Mouse (Mus musculus) liver, embryonic 13.5 days (tissue): Measurements from ENCODE around the gene Plxdc1. TPM values are rescaled to one million over a fixed set of nuclear protein-coding genes. Genes with fewer than 3 reads are reported as not detected.

Experiments used
- ATAC-seq: fragments of 200-750 bp; cut with Nextera tagmentation; 2 replicates; pipeline ENCODE4 v1.8.0; 2017; ENCODE audit warnings: low read depth, mild to moderate bottlenecking, moderate number of reproducible peaks, moderate library complexity
- DNase-seq: peaks from one replicate; pipeline ENCODE4 v3.0.0; 2022
- H3K27ac ChIP-seq: fragments of 300-500 bp; sonication (generic); 2 replicates; pipeline ENCODE4 v1.5.1; 2015; ENCODE audit warnings: moderate library complexity, mild to moderate bottlenecking, inconsistent platforms
- H3K27me3 ChIP-seq: fragments of 300-500 bp; sonication (generic); 2 replicates; pipeline ENCODE4 v1.6.1; 2015; ENCODE audit warnings: mild to moderate bottlenecking, inconsistent platforms
- H3K36me3 ChIP-seq: fragments of 300-500 bp; sonication (generic); 2 replicates; pipeline ENCODE4 v1.6.1; 2015; ENCODE audit warnings: mild to moderate bottlenecking, inconsistent platforms
- H3K4me1 ChIP-seq: fragments of 300-500 bp; sonication (generic); replicated peaks from 2 replicates; pipeline ENCODE4 v1.6.1; 2015; ENCODE audit warnings: inconsistent platforms
- H3K4me2 ChIP-seq: fragments of 300-500 bp; sonication (generic); 2 replicates; pipeline ENCODE4 v1.6.1; 2015; ENCODE audit warnings: inconsistent platforms, mild to moderate bottlenecking, moderate library complexity
- H3K4me3 ChIP-seq: fragments of 300-500 bp; sonication (generic); replicated peaks from 2 replicates; pipeline ENCODE4 v1.5.1; 2015; ENCODE audit warnings: mild to moderate bottlenecking, inconsistent platforms
- H3K9ac ChIP-seq: fragments of 300-500 bp; sonication (generic); 2 replicates; pipeline ENCODE4 v1.6.1; 2015; ENCODE audit warnings: mild to moderate bottlenecking, inconsistent platforms
- H3K9me3 ChIP-seq: fragments of 300-500 bp; sonication (generic); replicated peaks from 2 replicates; pipeline ENCODE4 v1.6.1; 2016; ENCODE audit warnings: inconsistent platforms
- whole genome bisulfite sequencing: fragments of 180-500 bp; shearing (Covaris S2); methylation state at CpG from one replicate; pipeline ENCODE4 v1.1.7; 2015; ENCODE audit not compliant: insufficient replicate concordance; 5-methylcytosine and 5-hydroxymethylcytosine counted together
- microRNA-seq: library from miRNA; unstranded; fragments of <30 nt; microRNA quantifications from one replicate; pipeline ENCODE4, GENCODE M21; 2016
- polyA plus RNA-seq: library from polyadenylated mRNA; unstranded; fragments of >200 nt; fragmentation: Nextera tagmentation; extraction: Ambion mirVana; gene quantifications from 2 replicates; pipeline ENCODE4 v1.2.1, GENCODE M21; 2015

Gene Plxdc1
- polyA plus RNA-seq, 1 experiment from 2014 or later: 0.58 TPM

- Histone ChIP-seq H3K4me3 (no peak overlapping the region), H3K9ac (no peak overlapping the region), H3K36me3 (no peaks in the 10 kb centered on the region), H3K9me3 (no peaks in the 10 kb centered on the region), H3K27ac (no peak overlapping the region), H3K4me1 (no peaks in the 10 kb centered on the region), H3K4me2 (no peak overlapping the region), H3K27me3 (no peaks in the 10 kb centered on the region)
- no peak for DNase-seq
- no peak for ATAC-seq
- WGBS: 62% methylated on average over 1 of the region's 1 CpGs
Observed at GRCm38 (mm10) chr11:97874396-97874795, 111.8 kb downstream of the Plxdc1 start.

Small RNAs within 50 kb of the gene (microRNA-seq; reads per million reads assigned to microRNA genes)
- gene Gm22461: not detected
- not detected for gene Gm27597

Other genes starting within 250 kb of the Plxdc1 start
- gene Pip4k2b, start 241.7 kb downstream of the Plxdc1 start, polyA plus RNA-seq: 0.88 TPM in 2 replicates
- gene Cwc25, start 219.9 kb downstream of the Plxdc1 start, polyA plus RNA-seq: 7.0 and 7.7 TPM in 2 replicates
- 0.19 and 0.22 TPM in 2 replicates for gene 1700001P01Rik, start 210.5 kb downstream of the Plxdc1 start, polyA plus RNA-seq
- gene Rpl23, start 204.0 kb downstream of the Plxdc1 start, polyA plus RNA-seq: 436 and 468 TPM in 2 replicates
- 27.5 and 31.2 TPM in 2 replicates for gene Lasp1, start 187.4 kb downstream of the Plxdc1 start, polyA plus RNA-seq
- 0.85 and 1.3 TPM in 2 replicates for gene B230217C12Rik, start 145.7 kb downstream of the Plxdc1 start, polyA plus RNA-seq
- 0.33 and 0.46 TPM in 2 replicates for gene Fbxo47, start 102.3 kb downstream of the Plxdc1 start, polyA plus RNA-seq
- gene Arl5c, start 9.7 kb upstream of the Plxdc1 start, polyA plus RNA-seq: 10.8 and 12.8 TPM in 2 replicates
- gene Cacnb1, start 36.6 kb upstream of the Plxdc1 start, polyA plus RNA-seq: 0.73 and 0.88 TPM in 2 replicates
- gene Rpl19, start 40.3 kb upstream of the Plxdc1 start, polyA plus RNA-seq: 791 and 820 TPM in 2 replicates
- gene Stac2, start 67.0 kb upstream of the Plxdc1 start, polyA plus RNA-seq: 0.05 TPM in 1 of 2 replicates, not detected in the other
- gene Fbxl20, start 164.0 kb upstream of the Plxdc1 start, polyA plus RNA-seq: 6.7 TPM in 2 replicates
- gene Med1, start 206.8 kb upstream of the Plxdc1 start, polyA plus RNA-seq: 30.1 and 38.9 TPM in 2 replicates
- gene Cdk12, start 216.6 kb upstream of the Plxdc1 start, polyA plus RNA-seq: 5.4 and 5.9 TPM in 2 replicates